Mouse (Mus musculus) lung, postnatal 10 days (tissue): ENCODE results near the gene Bpifb2.

Experiments
- DNase-seq: peaks from one replicate; pipeline ENCODE4 v3.0.0; 2021

Gene Bpifb2

GRCm38 (mm10) chr2:153933311-153933710 is 58.5 kb downstream of the Bpifb2 start:
- DNase-seq, result no peak

- no peak for DNase-seq
Observed at GRCm38 (mm10) chr2:153935348-153935747, 60.5 kb downstream of the Bpifb2 start.

GRCm38 (mm10) chr2:153937843-153938242 is 63.0 kb downstream of the Bpifb2 start, which contains the start of gene Bpifb4:
Gene Bpifb4, plus strand, starts transcription at chr2:153938212.
- DNase-seq, result no peak

- DNase-seq, result peak; percentile 65
Observed at GRCm38 (mm10) chr2:153943537-153943936, 68.7 kb downstream of the Bpifb2 start.

GRCm38 (mm10) chr2:153944567-153944966 is 69.7 kb downstream of the Bpifb2 start:
- no peak for DNase-seq
